Mouse (Mus musculus) gastrocnemius, postnatal 10 days (tissue): ENCODE measurements around the gene Csnk1g1. TPM values are rescaled to one million over a fixed set of nuclear protein-coding genes. Genes with fewer than 3 reads are reported as not detected.

Source experiments
- DNase-seq: peaks from one replicate; pipeline ENCODE4 v3.0.0; 2021; ENCODE audit warnings: mixed read lengths
- long read RNA-seq, 2 experiments: library from polyadenylated mRNA; stranded (forward); transcript quantifications; one replicate each; pipeline ENCODE4 v2.0.0; 2021
- total RNA-seq, 2 experiments: library from RNA; stranded (reverse); gene quantifications; 2 replicates each; pipeline ENCODE4 v1.2.3; 2021

Csnk1g1 gene
- total RNA-seq, result 10 to 100 TPM in 1 of 2 experiments, 1 to 10 TPM in 1; 7.2 to 12.4 TPM
- long read RNA-seq, experiment 1, partial matches to known transcripts, result 0 of 3 reads
- long read RNA-seq, experiment 1, other reads (novel, unspliced or antisense), result 3 of 3 reads
- long read RNA-seq, experiment 2, partial matches to known transcripts, result 0 of 1 reads
- long read RNA-seq, experiment 2, other reads (novel, unspliced or antisense), result 1 of 1 reads

DNA sequence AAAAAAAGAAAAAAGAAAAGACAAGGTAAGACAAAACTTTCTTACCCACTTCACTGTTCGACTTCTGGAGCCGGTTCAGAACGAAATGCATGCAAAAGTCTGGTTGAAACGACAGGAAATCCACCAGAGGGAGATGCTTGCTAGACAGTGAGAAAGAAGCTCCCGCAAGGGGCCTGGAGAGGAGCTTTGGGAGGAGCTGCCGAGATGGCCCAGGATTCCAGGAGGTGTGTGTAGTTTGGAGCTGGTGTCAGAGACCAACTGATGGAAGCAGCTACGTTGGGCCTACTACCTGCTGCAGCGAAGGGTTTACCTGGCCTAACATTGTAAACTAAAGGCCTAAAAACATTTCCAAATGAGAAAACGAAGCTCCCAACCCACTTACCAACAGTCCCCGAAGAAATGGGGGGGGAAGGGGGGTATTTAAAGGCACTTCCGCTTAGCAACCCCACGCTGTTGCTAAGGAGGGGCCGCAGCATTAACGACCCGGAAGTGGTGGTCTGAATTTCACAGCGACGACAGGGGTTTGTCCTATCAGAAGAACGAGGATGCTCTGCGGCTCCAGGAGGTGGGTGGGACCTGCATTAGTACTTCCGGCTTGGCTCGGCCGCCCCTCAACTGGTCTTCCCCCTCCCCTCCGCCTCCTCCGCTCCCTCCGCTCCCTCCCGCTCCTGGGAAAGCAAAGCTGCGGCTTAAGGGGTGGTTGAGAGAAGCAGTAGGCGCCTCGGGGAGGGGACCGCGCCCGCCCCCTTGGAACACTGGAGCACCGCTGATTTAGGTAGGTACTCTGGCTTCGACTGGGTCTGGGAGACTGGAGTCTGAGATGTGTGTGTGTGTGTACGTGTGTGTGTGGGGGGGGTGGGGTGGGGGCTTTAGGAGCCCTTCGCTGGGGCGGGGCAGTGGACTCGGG lies at the start of gene Csnk1g1, which contains the start of gene Trip4:
TSS of gene Csnk1g1 (plus strand) at position 531 of the 907 bp plus-strand sequence.
TSS of gene Trip4 (minus strand) at position 401 of the 907 bp plus-strand sequence.
- peak; percentile 91 for DNase-seq

DNA sequence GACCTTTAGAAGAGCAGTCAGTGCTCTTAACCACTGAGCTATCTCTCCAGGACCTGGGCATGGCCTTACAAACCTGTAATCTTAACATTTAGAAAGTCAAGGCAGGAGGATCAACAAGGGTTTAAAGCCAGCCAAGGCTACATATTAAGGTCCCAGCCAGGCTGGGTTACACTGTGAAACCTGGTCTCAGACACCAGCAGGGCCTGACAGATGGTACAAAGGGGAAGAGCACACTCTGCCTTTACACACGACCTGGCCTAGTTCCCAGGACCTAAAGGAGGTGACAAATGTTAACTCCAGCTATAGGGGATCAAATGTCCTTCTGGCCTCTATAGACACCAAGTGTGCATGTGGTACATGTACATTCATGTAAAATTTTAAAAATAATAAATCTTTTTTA lies 49.1 kb upstream of the Csnk1g1 start:
- no peak for DNase-seq

DNA sequence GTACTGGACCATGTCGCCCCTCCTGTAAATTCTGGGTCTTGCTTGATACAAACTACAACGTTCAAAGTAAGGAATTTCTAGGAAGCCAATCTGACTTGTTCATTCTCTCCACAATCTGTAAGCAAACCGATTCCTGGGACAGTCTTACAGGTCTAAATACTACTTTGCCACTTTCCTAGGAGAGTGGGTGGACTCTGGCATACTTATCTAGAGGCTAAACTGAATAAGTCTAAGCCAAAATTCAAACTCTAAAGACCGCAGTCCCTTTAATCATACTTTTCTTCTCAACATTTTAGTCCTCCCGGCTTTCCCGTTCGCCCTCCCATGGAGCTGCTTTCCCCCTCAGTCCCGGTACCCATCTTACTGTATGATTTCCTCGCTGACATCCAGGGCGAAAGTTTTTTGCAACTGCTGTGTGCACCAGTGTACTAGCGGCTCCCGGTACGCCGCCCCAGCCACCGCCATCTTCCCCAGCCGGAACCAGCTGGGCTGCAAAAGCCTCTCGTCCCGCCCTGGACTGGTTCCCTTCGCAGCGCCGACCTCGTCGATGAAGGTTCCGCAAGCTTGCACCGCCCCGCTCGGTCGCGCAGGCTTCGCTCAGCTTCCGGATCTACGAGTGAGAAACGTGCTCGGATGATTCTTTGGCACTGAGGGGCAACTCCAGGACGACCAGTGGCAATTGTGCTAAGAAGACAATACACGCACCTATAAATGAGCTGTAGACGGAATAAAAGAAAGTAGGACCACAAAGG lies 24.0 kb upstream of the Csnk1g1 start:
- peak; percentile 91 for DNase-seq

DNA sequence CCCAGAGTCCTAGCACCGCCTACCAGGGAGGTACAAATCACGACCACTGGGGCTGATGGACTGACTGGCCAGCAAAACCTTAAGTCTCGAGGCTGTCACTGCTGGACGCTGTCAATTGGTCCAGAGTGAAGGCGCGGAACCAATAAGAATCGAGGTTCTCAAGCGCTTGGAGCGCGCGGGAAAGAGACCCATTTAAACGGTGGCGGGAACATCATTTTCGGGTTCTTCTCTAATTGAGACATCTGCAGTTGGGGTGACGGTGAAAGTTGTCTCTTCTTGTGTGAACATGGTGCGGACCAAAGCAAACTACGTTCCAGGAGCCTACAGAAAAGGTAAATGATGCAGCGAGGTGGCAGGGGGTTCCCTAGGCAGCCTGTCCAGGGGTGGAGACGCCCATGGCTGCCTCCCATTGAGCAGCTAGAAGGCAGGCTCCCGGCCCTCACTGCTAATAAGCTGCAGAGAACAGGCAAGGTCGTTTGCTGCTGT lies 18.5 kb upstream of the Csnk1g1 start, which contains the start of gene Pclaf:
TSS of gene Pclaf (plus strand) at position 95 of the 486 bp plus-strand sequence.
- DNase-seq, result peak; percentile 53

DNA sequence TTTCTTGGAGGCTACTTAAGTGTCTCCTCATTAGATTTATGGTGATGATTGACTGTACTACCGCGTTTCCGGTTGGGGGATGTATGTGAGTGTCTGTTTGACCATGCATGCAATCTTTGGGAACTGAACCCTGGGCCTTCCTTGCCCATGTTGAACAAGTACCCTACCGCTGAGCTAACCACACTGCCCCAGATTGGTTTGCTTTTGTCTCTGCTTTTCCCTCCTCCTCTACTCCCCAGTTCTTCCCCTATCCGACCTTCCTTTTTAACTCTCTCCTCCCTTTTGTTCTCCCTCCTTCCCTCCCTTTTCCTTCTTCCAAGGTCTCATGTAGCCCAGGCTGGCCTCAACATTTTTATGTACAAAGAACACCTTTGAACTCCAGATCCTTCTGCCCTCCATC lies 17.6 kb upstream of the Csnk1g1 start:
- DNase-seq, result no peak

DNA sequence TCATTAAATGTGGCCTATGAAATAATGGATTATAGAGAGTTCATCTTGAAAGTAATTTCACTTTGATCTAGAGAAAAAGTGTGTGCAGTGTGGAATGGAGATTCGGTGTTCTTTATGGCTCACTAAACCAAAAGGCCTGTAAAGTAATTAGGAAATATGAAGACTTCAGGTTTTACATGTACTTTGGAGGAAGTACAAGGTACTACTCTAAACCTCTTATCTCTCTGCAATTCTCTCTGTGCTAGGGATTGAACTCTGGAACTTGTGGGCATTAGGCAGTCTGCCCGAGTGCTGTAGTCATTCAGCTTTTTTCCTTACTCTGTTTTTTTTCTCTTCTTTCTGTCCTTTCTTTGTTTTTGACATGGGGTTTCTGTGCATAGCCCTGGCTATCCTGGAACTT lies 11.7 kb upstream of the Csnk1g1 start:
- DNase-seq, result no peak

DNA sequence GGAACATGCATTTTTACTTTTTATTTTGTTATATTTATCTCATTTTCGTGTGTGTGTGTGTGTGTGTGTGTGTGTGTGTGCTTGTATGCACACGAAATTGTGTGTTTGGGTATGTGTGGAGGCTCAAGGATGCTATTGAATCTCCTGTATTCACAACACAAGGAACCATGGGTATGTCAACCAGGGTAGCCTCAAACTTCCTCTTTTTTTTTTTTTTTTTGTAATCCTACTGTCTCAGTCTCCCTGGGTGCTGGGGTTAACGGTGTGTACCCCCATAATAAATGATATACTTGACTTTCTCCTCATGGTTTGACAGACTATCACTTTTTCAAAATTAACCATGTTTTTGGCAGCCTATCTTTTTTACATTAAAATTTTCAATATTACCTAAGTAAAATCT lies 5.8 kb upstream of the Csnk1g1 start:
- no peak for DNase-seq

DNA sequence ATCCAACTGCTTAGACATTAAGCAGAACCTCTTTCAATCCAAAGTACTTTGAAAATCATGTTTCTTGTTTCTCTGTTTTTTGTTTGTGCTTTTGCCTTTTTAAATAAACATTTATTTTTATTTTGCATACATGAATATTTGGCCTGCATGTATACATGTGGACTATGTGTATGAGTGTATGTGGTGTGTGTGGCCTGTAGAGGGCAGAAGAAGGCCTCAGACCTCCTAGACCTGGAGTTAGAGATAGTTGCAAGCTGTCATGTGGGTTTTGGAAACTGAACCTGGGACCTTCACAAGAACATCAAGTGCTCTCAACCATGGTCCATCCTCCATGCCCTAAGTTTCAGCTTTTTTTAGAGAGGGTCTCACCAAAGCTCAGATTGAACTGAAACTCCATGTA lies 5.3 kb upstream of the Csnk1g1 start:
- DNase-seq, result no peak

DNA sequence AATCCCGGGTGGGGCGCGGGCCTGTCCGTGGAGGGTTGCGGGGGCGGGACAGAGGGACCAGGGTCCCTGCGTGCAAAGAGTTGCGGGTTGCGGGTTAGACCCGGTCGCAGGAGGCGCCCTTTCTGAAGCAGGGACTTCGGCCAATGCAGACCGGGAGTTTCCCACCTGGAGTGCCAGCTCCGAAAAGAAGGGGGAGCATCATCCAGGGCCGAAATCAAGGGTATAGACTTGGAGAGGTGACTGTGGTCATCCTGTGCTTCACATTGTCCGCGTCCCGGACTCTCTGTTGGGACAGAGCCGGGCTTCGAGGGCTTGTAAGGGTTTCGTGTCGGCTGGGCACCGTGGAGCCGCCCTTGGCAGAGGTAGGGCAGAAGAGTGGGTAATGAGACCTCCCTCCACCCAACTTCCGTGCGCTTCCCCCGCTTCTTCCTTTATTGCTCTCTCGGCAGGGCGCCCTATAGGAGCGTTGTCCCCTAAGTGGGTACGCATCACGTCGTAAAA lies 627 bp downstream of the Csnk1g1 start:
- peak; percentile 59 for DNase-seq

DNA sequence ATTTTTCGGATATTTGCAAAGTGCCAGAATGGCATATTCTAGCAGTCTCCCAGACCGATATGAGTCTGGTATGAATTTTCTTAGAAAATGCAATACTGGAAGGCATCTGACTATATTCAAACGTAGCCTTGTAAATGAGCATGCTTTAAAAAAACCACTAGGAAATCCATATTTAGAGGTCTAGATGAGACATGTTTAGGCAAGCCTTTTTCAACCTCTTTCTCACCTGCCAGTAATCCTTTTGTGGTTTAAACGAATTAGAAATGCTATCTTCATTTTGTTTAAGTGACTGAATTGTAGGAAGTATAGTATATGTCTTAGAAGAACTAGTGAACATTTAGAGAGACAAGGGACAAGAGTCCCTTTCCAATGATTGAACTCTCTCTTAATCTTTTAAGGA lies 1.1 kb downstream of the Csnk1g1 start:
- DNase-seq, result no peak

DNA sequence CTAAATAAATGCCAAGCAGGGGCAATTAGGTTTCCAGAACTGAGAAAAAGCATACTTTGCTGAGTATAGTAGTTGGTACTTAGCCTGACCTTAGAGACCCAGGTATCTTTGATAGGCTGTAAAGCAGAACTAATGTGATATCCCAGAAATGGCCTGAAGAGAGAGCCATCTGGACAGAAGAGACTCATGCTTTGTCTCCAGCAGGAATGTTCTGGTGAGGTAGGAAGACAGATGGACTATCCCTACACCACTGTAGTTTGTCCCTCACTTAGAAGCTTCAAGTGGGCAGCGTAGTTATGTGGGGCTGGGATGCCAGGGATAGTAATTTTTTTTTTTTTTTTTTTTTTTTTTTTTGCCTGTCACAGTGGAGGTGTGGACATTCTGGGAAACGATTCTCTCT lies 5.3 kb downstream of the Csnk1g1 start:
- DNase-seq, result no peak

DNA sequence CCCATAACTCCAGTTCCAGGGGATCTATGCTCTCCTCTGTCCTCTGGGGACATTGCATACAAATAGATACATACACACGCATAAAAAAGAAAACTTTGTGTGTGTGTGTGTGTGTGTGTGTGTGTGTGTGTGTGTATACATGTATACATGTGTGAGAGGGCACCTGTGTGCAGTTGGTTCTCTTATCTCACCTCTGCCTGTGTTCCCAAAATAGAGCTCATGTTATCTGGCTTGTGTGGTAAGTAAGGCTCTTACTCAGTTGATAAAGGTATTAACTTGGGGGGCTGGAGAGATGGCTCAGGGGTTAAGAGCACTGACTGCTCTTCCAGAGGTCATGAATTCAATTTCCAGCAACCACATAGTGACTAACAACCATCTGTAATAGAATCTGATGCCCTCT lies 8.3 kb downstream of the Csnk1g1 start:
- no peak for DNase-seq

DNA sequence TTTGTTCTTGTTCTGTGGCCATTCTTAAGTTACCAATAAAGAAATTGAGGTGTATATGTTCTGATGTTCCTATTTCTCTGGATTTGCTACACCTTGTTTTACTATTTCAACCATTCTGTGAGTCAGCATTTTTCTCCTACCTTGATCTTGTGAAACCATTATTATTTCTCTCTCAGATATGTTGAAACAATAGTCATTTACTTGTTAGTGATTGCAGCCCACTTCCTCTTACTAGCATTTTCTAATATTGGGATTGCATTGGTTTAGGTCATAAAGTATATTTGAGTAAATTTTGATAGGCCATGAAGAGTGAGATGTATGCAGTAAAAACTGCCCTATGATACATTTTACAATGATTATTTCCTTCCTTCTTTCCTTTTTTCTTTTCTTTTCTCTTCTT lies 19.7 kb downstream of the Csnk1g1 start:
- DNase-seq, result no peak

DNA sequence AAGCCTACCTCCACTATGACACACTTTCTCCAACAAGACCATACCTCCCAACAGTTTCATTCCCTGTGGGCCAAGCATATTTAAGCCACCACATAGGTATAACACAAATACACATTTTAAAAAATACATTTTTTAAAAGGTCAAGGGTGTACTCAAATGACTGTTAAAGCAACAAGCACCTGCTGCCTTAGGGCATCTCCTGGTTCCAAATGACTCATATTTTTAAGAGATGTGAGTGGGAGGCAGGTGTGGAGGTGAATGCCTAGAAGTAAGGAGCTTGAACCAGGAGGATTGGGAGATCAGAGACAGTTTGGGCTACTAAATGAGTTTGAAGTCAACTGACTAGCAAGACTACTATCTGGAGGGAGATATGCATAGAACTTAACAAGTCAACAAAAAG lies 21.1 kb downstream of the Csnk1g1 start:
- no peak for DNase-seq

DNA sequence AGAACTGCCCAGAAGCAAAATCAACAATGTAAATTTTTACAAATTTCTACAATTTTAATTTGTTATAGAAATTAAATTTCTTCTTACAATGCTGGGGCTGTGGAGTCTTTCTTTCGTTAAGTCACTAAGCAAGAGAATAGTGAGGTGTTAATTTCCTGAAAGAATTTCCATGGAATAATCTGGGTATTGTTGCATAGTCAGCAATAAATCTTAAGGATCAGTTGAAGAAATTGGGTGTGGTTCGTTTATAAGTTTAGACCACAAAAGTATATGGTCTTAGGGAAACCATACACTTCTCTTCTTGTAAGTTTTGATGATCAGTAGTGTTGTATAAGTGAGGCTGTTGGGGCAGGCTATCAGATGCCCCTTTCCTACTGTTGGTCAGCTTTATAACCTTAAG lies 28.8 kb downstream of the Csnk1g1 start:
- DNase-seq, result no peak

DNA sequence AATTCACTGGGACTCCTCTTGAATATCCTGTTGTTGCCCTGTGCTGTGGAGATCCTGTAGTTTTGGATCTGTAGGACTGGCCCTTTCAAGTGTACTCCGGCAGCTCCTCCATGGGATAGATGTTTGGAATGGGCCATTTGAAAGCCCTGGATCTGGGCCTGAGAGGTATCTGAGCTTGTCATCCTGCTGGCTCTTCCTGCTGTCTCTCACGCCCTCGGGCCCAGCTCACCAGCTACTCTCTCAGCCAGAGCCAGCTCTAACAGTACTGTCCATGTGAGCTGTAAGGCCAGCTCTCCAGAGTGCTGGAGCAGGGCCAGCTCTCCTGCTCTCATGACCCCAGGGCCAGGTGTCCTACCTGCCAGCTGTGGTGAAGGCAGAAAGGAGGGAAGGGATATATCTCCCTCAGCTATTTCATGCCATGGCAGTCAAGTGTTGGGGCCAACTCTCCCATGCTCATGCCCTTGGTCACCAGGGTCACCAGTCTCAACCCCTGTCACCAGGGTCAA lies 42.4 kb downstream of the Csnk1g1 start:
- DNase-seq, result no peak

DNA sequence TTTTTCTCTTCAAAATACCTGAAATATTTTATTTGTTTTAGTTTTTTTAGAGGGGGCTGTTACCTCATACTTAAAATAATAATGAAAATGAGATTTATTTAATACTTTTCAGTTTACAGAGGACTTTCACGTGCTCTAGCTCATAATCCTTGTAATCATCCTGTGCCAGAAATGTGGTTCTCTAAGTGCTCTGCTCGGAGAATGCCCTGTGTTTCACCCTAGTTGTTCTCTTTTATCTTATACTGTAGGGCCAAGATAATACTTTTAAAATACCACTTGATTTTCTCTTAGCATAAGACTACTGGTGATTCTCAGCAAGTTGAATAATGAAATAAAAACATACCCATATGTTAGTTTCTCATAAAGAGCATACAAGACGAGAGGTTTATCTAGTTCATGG lies 61.3 kb downstream of the Csnk1g1 start:
- no peak for DNase-seq

DNA sequence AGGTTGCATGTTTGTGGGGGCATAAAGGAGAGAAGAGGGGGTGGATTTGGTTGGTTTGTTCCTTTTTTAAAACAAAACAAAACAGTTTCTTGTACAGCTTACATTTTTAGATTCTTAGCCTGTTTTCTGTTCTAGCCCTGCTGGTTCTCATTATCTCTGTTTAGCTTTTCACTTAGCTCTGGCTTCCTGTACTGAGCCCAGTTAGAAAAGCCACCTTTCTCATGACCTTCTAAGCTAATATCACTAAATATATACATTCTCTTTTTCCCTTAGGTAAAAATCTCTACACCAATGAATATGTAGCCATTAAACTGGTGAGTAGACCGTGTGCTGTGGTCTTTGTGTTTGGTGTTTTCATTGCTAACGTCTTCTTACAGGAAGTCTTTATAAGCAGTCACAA lies 64.5 kb downstream of the Csnk1g1 start:
- no peak for DNase-seq

DNA sequence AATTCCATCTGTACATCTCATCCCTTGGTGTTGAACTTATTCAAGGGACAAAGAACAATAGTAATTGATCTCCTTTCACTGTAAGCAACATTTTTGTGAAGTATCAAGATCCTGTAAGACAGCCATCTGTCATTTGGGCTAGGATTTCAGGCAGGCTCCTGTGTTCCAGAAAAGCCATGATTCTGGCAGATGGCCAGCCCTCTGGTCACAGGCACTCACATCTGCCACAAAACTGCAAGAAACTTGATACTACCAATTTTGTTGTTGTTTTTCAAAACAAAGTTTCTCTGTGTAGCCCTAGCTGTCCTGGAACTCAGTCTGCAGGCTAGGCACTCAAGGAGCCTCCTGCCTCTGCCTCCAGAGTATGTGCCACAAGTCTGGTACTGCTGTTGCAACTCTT lies 67.2 kb downstream of the Csnk1g1 start:
- DNase-seq, result peak; percentile 40

DNA sequence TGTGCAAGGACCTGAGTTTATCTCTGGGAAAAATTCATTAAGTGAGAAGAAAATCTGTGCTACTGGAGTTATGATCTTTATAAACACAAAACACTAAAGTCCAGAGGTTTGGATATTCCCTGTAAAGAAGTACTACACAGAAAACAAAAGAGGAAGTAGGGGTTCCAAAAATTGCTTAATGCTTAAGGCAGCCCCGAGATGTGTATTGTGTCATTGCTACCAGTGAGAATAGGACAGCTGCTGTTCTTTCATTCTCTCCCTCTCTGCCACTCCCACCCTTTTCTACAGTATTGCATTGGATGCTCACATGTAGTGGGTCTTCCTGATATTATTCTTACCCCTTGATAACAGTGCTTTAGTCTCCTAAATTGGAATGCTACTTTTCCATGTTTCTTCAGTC lies 74.1 kb downstream of the Csnk1g1 start:
- DNase-seq, result no peak

DNA sequence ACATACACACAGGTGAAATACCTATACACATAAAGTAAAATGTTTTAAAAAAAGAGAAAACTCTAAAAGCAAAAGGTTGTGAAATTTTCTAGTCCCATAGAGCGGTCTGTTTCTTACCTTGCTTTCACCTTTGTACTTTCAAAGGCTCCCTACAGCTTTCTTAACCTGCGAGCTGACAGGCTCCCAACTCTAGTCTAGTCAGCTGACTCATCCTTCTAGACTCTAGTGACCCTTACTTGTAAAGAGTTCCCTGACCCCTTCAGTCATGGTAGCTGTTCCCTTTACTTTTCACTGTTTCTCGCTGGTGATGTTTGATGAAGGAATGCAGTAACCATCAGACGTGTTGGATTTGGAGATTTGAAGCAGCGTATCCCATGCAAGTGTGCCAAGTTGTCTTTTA lies 78.3 kb downstream of the Csnk1g1 start:
- no peak for DNase-seq
